Mouse (Mus musculus): ENCODE measurements around the gene Zfc3h1. TPM values are rescaled to one million over a fixed set of nuclear protein-coding genes. Genes with fewer than 3 reads are reported as not detected.
A peak's percentile ranks its signal among the peaks of the same experiment; 100 is the strongest.

The Zfc3h1 gene
- polyA plus RNA-seq, 1 experiment from 2014 or later = 22.7 TPM

- no peaks in the 10 kb centered on the region for H3K27me3 ChIP-seq (ENCODE audit: insufficient read depth, low read length)
- no peak overlapping the region for H3K27ac ChIP-seq (ENCODE audit: low read depth)
- no peaks in the 10 kb centered on the region for H3K9me3 ChIP-seq (ENCODE audit: low read depth, low read length)
- 37% methylated on average over 6 of the region's 6 CpGs for WGBS
- ATAC-seq (ENCODE audit: insufficient read depth) = no peak
- DNase-seq = peak; percentile 41
- no peak overlapping the region for H3K4me3 ChIP-seq (ENCODE audit: low read depth, low read length)
- H3K4me2 ChIP-seq = no peak overlapping the region
- H3K36me3 ChIP-seq (ENCODE audit: insufficient read depth) = no peaks in the 10 kb centered on the region
- no peaks in the 10 kb centered on the region for H3K4me1 ChIP-seq (ENCODE audit: insufficient read depth)
- no peak overlapping the region for H3K9ac ChIP-seq
- TF ChIP-seq CTCF (IDR thresholded peaks at IDR 0.05; ENCODE audit: low read depth) = no peak
These were observed 81.0 kb downstream of the Zfc3h1 start for GRCm38 (mm10) chr10:115465778-115466177.

- H3K4me1 ChIP-seq (ENCODE audit: insufficient read depth) = no peaks in the 10 kb centered on the region
- no peak overlapping the region for H3K4me2 ChIP-seq
- TF ChIP-seq CTCF (IDR thresholded peaks at IDR 0.05; ENCODE audit: low read depth) = no peak
- ATAC-seq (ENCODE audit: insufficient read depth) (no peak), DNase-seq (no peak)
- no peak overlapping the region for H3K27ac ChIP-seq (ENCODE audit: low read depth)
- H3K36me3 ChIP-seq (ENCODE audit: insufficient read depth) = no peaks in the 10 kb centered on the region
- H3K27me3 ChIP-seq (ENCODE audit: insufficient read depth, low read length) = no peaks in the 10 kb centered on the region
- 86% methylated on average over 8 of the region's 8 CpGs for WGBS
- H3K9me3 ChIP-seq (ENCODE audit: low read depth, low read length) = no peaks in the 10 kb centered on the region
- no peak overlapping the region for H3K9ac ChIP-seq
- H3K4me3 ChIP-seq (ENCODE audit: low read depth, low read length) = no peak overlapping the region
These were observed 83.2 kb downstream of the Zfc3h1 start for GRCm38 (mm10) chr10:115467985-115468384.

- TF ChIP-seq CTCF (IDR thresholded peaks at IDR 0.05; ENCODE audit: low read depth) = no peak
- WGBS = 66% methylated on average over 7 of the region's 7 CpGs
- H3K36me3 ChIP-seq (ENCODE audit: insufficient read depth) = no peaks in the 10 kb centered on the region
- DNase-seq (no peak), ATAC-seq (ENCODE audit: insufficient read depth) (no peak)
- H3K9me3 ChIP-seq (ENCODE audit: low read depth, low read length) = no peaks in the 10 kb centered on the region
- H3K27ac ChIP-seq (ENCODE audit: low read depth) = no peak overlapping the region
- no peak overlapping the region for H3K4me2 ChIP-seq
- H3K4me3 ChIP-seq (ENCODE audit: low read depth, low read length) = no peak overlapping the region
- H3K4me1 ChIP-seq (ENCODE audit: insufficient read depth) = no peaks in the 10 kb centered on the region
- H3K27me3 ChIP-seq (ENCODE audit: insufficient read depth, low read length) = no peaks in the 10 kb centered on the region
- H3K9ac ChIP-seq = no peak overlapping the region
These were observed 83.9 kb downstream of the Zfc3h1 start for GRCm38 (mm10) chr10:115468632-115469031.

- H3K27me3 ChIP-seq (ENCODE audit: insufficient read depth, low read length) = no peaks in the 10 kb centered on the region
- peak; percentile 67 for DNase-seq
These were observed 84.3 kb downstream of the Zfc3h1 start for GRCm38 (mm10) chr10:115469040-115469439.

GRCm38 (mm10) chr10:115470621-115471334 is 86.0 kb downstream of the Zfc3h1 start:
- no peaks in the 10 kb centered on the region for H3K4me1 ChIP-seq (ENCODE audit: insufficient read depth)
- no peak for TF ChIP-seq CTCF (IDR thresholded peaks at IDR 0.05; ENCODE audit: low read depth)
- no peak overlapping the region for H3K27ac ChIP-seq (ENCODE audit: low read depth)
- H3K9ac ChIP-seq = no peak overlapping the region
- WGBS = 42% methylated on average over 17 of the region's 17 CpGs
- ATAC-seq (ENCODE audit: insufficient read depth) (0 out of 2 replicates have a peak, but pooled peaks have one; percentile 47), DNase-seq (peak; percentile 61)
- H3K4me3 ChIP-seq (ENCODE audit: low read depth, low read length) = peak overlapping the region; percentile 28
- H3K27me3 ChIP-seq (ENCODE audit: insufficient read depth, low read length) = no peaks in the 10 kb centered on the region
- H3K36me3 ChIP-seq (ENCODE audit: insufficient read depth) = no peaks in the 10 kb centered on the region
- peak overlapping the region; percentile 46 for H3K4me2 ChIP-seq
- H3K9me3 ChIP-seq (ENCODE audit: low read depth, low read length) = no peaks in the 10 kb centered on the region

More at GRCm38 (mm10) chr10:115469040-115469439, 84.3 kb downstream of the Zfc3h1 start:
- H3K36me3 ChIP-seq (ENCODE audit: insufficient read depth) = no peaks in the 10 kb centered on the region
- no peak for TF ChIP-seq CTCF (IDR thresholded peaks at IDR 0.05; ENCODE audit: low read depth)
- H3K27ac ChIP-seq (ENCODE audit: low read depth) = no peak overlapping the region
- no peaks in the 10 kb centered on the region for H3K9me3 ChIP-seq (ENCODE audit: low read depth, low read length)
- no peaks in the 10 kb centered on the region for H3K4me1 ChIP-seq (ENCODE audit: insufficient read depth)
- ATAC-seq (ENCODE audit: insufficient read depth) = peak; percentile 54
- WGBS = 34% methylated on average over 7 of the region's 7 CpGs
- H3K9ac ChIP-seq = no peak overlapping the region
- H3K4me2 ChIP-seq = no peak overlapping the region
- no peak overlapping the region for H3K4me3 ChIP-seq (ENCODE audit: low read depth, low read length)

- Histone ChIP-seq H3K4me2 (no peak overlapping the region), H3K4me1 (ENCODE audit: insufficient read depth) (0 out of 2 replicates have a peak, but pooled peaks cover 2% of the 10 kb centered on the region), H3K27me3 (ENCODE audit: insufficient read depth, low read length) (no peaks in the 10 kb centered on the region), H3K27ac (ENCODE audit: low read depth) (no peak overlapping the region), H3K9ac (no peak overlapping the region), H3K9me3 (ENCODE audit: low read depth, low read length) (no peaks in the 10 kb centered on the region), H3K4me3 (ENCODE audit: low read depth, low read length) (no peak overlapping the region), H3K36me3 (ENCODE audit: insufficient read depth) (no peaks in the 10 kb centered on the region)
- WGBS = 82% methylated on average over 6 of the region's 6 CpGs
- DNase-seq = no peak
- no peak for ATAC-seq (ENCODE audit: insufficient read depth)
- no peak for TF ChIP-seq CTCF (IDR thresholded peaks at IDR 0.05; ENCODE audit: low read depth)
These were observed 88.6 kb downstream of the Zfc3h1 start for GRCm38 (mm10) chr10:115473213-115473961.

- no peaks in the 10 kb centered on the region for H3K27me3 ChIP-seq (ENCODE audit: insufficient read depth, low read length)
- no peaks in the 10 kb centered on the region for H3K9me3 ChIP-seq (ENCODE audit: low read depth, low read length)
- no peak overlapping the region for H3K4me3 ChIP-seq (ENCODE audit: low read depth, low read length)
- peaks cover 6% of the 10 kb centered on the region; the same call in 1 of the 2 replicates for H3K4me1 ChIP-seq (ENCODE audit: insufficient read depth)
- no peak overlapping the region for H3K27ac ChIP-seq (ENCODE audit: low read depth)
- WGBS = 68% methylated on average over 7 of the region's 7 CpGs
- H3K4me2 ChIP-seq = no peak overlapping the region
- no peak overlapping the region for H3K9ac ChIP-seq
- no peak for DNase-seq
- ATAC-seq (ENCODE audit: insufficient read depth) = no peak
- no peaks in the 10 kb centered on the region for H3K36me3 ChIP-seq (ENCODE audit: insufficient read depth)
- TF ChIP-seq CTCF (IDR thresholded peaks at IDR 0.05; ENCODE audit: low read depth) = no peak
These were observed 90.3 kb downstream of the Zfc3h1 start for GRCm38 (mm10) chr10:115475000-115475550.
